Mouse (Mus musculus) embryonic fibroblast, embryonic 13.5 days (primary cell): Measurements from ENCODE around the gene Capza2. TPM values are rescaled to one million over a fixed set of nuclear protein-coding genes. Genes with fewer than 3 reads are reported as not detected.
"Not testable (repeated sequence)": the region's sequence is repeated elsewhere in the genome, so short reads cannot be mapped to it uniquely, and the experiment has no call there.

Experiments used
- H3K27ac ChIP-seq: 2 replicates; pipeline ENCODE4 v1.5.1; 2012; ENCODE audit warnings: low read length, control low read depth, inconsistent platforms; ENCODE audit not compliant: insufficient read depth
- H3K4me1 ChIP-seq: 2 replicates; pipeline ENCODE4 v1.6.1; 2011; ENCODE audit warnings: low read length; ENCODE audit not compliant: control insufficient read depth, insufficient read depth
- H3K4me3 ChIP-seq: 2 replicates; pipeline ENCODE4 v1.5.1; 2011; ENCODE audit warnings: mild to moderate bottlenecking, control low read depth, low read length; ENCODE audit not compliant: insufficient read depth
- CTCF ChIP-seq: IDR thresholded peaks from 2 replicates; pipeline ENCODE4 v1.5.1; 2011; ENCODE audit warnings: mild to moderate bottlenecking, control low read depth, low read length, moderate library complexity, borderline replicate concordance; ENCODE audit not compliant: insufficient read depth
- POLR2A ChIP-seq: IDR thresholded peaks from 2 replicates; pipeline ENCODE4 v1.6.1; 2011; ENCODE audit warnings: low read depth, mild to moderate bottlenecking, control low read depth, low read length, moderate library complexity
- polyA plus RNA-seq: library from polyadenylated mRNA; stranded (reverse); fragments of >200 nt; gene quantifications from 2 replicates; pipeline ENCODE4 v1.2.4, GENCODE M21; 2011; ENCODE audit warnings: low read depth; ENCODE audit not compliant: missing spikeins, insufficient read length

The Capza2 gene
- polyA plus RNA-seq, 1 experiment, result 367 TPM

DNA sequence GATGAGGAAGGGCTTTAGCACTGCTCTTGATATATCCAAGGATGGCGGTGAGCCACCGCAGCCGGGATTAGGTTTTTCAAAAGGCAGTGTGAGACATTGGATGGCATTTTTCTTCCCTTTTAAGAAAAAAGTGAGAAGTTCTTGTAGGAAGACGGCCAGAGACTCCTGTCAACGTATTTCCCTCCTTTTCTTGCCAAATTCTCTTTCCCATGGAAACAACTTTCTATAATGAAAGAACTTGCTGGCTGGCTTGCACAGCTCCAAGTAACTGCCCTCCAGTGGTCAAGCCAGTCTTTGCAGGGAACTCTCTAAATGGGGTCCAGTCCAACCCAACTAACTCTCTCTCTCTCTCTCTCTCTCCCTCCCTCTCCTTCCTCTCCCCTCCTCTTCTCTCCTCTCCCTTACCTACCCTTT is 60.3 kb downstream of the Capza2 start:
- TF ChIP-seq CTCF (0 out of 2 replicates have a peak, but pooled peaks have one; percentile 20), POLR2A (no peak)
- no peak overlapping the region for H3K27ac ChIP-seq
- H3K4me3 ChIP-seq, result no peak overlapping the region
- H3K4me1 ChIP-seq, result no peaks in the 10 kb centered on the region

DNA sequence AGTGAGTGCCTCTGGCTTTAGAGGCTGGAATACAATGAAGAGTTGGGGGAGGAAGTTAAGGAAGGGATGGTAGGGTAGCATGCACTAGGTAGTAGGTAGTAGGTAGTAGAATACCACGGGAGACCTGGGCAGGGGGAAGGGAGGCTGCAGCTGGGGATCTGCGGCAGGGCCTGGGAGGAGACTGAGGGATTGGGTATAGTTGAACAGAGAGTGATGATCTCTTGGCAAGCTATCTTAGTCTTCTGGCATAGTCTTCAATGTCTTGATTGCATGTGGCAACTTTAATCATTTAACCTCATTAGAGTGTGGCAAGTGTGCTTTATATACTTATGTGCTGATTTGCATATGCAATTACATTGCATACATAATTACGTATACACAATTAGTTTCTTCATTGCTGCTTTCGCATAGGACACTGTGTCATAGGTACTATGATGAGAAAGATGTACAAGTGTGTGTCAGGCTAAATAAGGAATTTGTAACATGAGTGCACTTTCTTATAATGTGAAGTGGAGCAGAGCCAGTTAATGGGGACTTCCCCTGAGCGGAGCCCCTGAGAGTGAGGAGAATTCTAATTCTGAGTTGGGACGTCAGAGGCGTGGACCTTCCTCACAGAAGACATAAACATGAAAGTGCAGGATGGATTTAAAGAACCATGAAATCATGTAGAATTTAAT is 65.0 kb downstream of the Capza2 start:
- no peak overlapping the region for H3K4me3 ChIP-seq
- H3K4me1 ChIP-seq, result no peaks in the 10 kb centered on the region
- TF ChIP-seq POLR2A, result no peak
- TF ChIP-seq CTCF, result no peak
- no peak overlapping the region for H3K27ac ChIP-seq

DNA sequence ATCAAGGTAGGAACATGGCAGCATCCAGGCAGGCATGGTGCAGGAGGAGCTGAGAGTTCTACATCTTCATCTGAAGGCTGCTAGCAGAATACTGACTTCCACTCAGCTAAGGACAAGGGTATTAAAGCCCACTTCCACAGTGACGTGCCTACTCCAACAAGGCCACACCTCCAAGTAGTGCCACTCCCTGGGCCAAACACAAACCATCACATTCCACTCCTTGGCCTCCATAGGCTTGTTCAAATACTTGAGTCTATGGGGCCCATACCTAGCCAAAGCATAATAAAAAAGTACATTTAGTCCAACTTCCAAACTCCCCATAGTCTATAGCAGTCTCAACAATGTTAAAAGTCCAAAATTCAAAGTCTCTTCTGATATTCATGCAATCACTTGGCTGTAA is 68.0 kb downstream of the Capza2 start:
- H3K27ac ChIP-seq, H3K4me1 ChIP-seq, H3K4me3 ChIP-seq: not testable (repeated sequence)

DNA sequence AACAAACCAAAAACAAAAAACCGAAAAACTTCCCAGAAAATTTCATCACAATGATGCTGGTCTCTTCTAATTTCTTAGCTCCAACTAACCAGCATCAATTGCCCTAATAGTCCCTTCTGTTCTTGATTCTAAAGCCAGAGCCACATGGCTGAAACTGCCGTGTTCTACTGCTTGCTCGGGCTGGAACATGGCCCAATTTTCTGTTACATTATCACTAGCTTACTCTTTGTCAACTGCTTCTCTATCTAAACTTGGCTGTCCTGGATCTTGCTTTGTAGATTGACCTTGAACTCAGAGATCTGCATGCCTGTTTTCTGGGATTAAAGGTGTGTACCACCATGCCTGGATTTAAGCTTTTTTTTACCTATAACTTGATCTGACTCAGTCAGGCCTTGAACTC is 69.9 kb downstream of the Capza2 start:
- TF ChIP-seq POLR2A (no peak), CTCF (no peak)
- Histone ChIP-seq H3K27ac (no peak overlapping the region), H3K4me1 (no peaks in the 10 kb centered on the region)

More for the DNA sequence above, 69.9 kb downstream of the Capza2 start:
- H3K4me3 ChIP-seq, result no peak overlapping the region

Other genes starting within 250 kb of the Capza2 start
- 14.7 TPM in 2 replicates for gene Met, start 172.4 kb upstream of the Capza2 start, polyA plus RNA-seq
- gene St7, start 56.7 kb downstream of the Capza2 start, polyA plus RNA-seq, result 20.0 and 23.0 TPM in 2 replicates